Mouse (Mus musculus) neural tube, embryonic 15.5 days (tissue): Measurements from ENCODE around the gene Jak2. TPM values are rescaled to one million over a fixed set of nuclear protein-coding genes. Genes with fewer than 3 reads are reported as not detected.

Experiments used
- ATAC-seq: fragments of 200-750 bp; cut with Nextera tagmentation; 2 replicates; pipeline ENCODE4 v1.8.0; 2017; ENCODE audit warnings: mild to moderate bottlenecking, moderate TSS enrichment, moderate library complexity; ENCODE audit not compliant: low FRiP score
- H3K27ac ChIP-seq: fragments of 300-500 bp; sonication (generic); replicated peaks from 2 replicates; pipeline ENCODE4 v1.5.1; 2015; ENCODE audit warnings: mild to moderate bottlenecking, inconsistent platforms
- H3K27me3 ChIP-seq: fragments of 300-500 bp; sonication (generic); replicated peaks from 2 replicates; pipeline ENCODE4 v1.6.1; 2015; ENCODE audit warnings: inconsistent platforms
- H3K36me3 ChIP-seq: fragments of 300-500 bp; sonication (generic); 2 replicates; pipeline ENCODE4 v1.6.1; 2015; ENCODE audit warnings: inconsistent platforms
- H3K4me1 ChIP-seq: fragments of 300-500 bp; sonication (generic); 2 replicates; pipeline ENCODE4 v1.6.1; 2015; ENCODE audit warnings: inconsistent platforms
- H3K4me2 ChIP-seq: fragments of 300-500 bp; sonication (generic); 2 replicates; pipeline ENCODE4 v1.6.1; 2015; ENCODE audit warnings: inconsistent platforms, mild to moderate bottlenecking, moderate library complexity
- H3K4me3 ChIP-seq: fragments of 300-500 bp; sonication (generic); replicated peaks from 2 replicates; pipeline ENCODE4 v1.5.1; 2015; ENCODE audit warnings: mild to moderate bottlenecking, inconsistent platforms
- H3K9ac ChIP-seq: fragments of 300-500 bp; sonication (generic); replicated peaks from 2 replicates; pipeline ENCODE4 v1.6.1; 2015; ENCODE audit warnings: mild to moderate bottlenecking, inconsistent platforms
- H3K9me3 ChIP-seq: fragments of 300-500 bp; sonication (generic); replicated peaks from 2 replicates; pipeline ENCODE4 v1.6.1; 2016; ENCODE audit warnings: inconsistent platforms
- WGBS: fragments of 180-500 bp; shearing (Covaris S2); methylation state at CpG from one replicate; pipeline ENCODE4 v1.1.7; 2015; ENCODE audit warnings: mixed read lengths; 5-methylcytosine and 5-hydroxymethylcytosine counted together
- polyA plus RNA-seq: library from polyadenylated mRNA; unstranded; fragments of >200 nt; fragmentation: Nextera tagmentation; extraction: Ambion mirVana; gene quantifications from 2 replicates; pipeline ENCODE4 v1.2.1, GENCODE M21; 2015

The Jak2 gene
- polyA plus RNA-seq, 1 experiment from 2014 or later = 11.9 TPM

DNA sequence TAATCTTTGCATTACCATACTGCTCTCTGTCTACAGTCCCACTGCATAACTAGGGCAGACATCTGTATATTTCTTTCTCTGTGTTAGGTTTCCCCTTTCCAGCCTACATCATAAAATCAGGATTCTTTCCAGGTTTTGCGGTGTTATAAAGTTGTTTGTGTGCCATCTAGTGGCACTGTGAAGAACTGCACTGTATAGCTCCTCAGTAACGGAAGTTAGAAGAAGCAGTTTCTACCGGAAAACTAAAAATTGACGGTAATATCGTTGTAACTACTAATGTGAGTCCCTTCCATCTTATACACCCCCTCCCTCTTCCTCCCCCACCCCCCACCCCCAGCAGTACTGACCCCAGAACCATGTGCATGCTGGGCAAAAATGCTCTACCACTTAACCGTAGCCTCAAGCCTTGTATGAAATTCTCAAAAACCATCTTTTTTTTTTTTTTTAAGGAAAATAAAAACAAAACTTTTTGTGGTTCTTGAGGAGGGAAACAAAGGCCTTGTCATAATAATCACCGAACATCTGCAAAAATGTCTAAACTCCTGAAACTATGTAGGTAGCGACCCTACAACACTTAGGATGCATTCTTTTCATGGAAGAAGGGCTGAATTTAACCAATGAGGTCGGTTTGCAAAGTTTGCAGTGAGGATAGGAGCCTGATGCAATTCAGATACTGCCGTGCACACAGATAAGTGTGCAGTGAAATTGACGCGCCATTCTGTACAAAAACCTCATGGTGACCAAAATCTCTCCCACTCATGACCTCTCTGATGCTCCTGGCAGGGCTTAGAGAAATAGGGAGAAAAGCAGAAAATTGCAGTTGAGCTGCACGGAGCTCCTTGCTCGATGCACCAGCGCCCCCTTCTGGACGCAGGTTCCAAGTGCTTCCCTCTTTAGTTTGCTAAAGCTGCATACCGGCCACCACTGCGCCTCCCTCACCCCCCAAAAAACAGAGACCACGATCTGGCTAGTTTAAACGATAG, 103.6 kb downstream of the Jak2 start:
- peak overlapping the region; percentile 56 for H3K4me2 ChIP-seq
- peak; percentile 73 for ATAC-seq
- 7% methylated on average over 20 of the region's 20 CpGs for WGBS
- H3K36me3 ChIP-seq = peaks cover 20% of the 10 kb centered on the region
- no peaks in the 10 kb centered on the region for H3K9me3 ChIP-seq
- peak overlapping the region; percentile 23; the same call in 1 of the 2 replicates for H3K27ac ChIP-seq
- no peak overlapping the region; the same call in 1 of the 2 replicates for H3K9ac ChIP-seq
- no peaks in the 10 kb centered on the region for H3K27me3 ChIP-seq
- H3K4me1 ChIP-seq = peaks cover 17% of the 10 kb centered on the region
- peak overlapping the region; percentile 29 for H3K4me3 ChIP-seq

DNA sequence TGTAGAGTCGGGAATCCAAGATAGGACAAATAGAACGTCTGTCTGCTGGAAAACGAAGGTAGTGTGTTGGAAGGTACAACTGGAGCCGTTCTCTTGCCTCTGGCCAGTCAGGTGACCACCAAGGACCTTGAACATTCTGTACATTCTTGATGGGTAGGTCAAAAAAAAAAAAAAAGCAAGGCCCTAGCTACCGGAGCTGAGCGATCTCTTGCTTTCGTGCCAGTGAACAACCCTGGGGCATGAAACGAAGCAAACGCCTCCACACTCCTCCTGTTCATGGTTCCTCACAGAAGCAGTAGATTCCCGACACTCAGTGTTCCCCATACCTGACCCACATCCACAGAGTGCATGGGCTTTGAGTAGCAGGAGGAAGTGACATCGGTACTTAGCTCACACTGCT, 104.7 kb downstream of the Jak2 start:
- no peak for ATAC-seq
- peaks cover 16% of the 10 kb centered on the region for H3K36me3 ChIP-seq
- no peak overlapping the region for H3K4me2 ChIP-seq
- H3K9ac ChIP-seq = no peak overlapping the region
- peaks cover 27% of the 10 kb centered on the region for H3K4me1 ChIP-seq
- H3K27ac ChIP-seq = no peak overlapping the region
- H3K9me3 ChIP-seq = no peaks in the 10 kb centered on the region
- WGBS = 91% methylated on average over 11 of the region's 11 CpGs
- no peak overlapping the region for H3K4me3 ChIP-seq
- no peaks in the 10 kb centered on the region for H3K27me3 ChIP-seq

DNA sequence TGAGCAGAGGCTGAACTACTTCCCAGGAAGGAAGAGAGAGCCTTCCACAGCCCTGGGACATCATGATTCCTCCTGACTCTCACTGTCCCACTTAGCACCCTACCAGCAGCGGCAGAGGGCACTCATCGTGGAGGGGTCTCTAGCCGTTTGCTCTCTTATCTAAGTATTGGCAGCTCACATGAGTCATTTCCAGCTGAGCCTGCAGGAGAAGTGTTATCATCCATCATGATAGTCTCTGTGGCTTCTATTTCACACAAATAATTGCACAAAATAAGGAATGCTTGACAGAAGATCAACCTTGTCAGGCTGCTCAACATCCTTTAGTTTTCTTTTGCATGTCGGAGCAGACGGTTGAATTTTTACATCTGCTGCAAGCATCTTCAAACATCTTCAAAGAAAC, 108.6 kb downstream of the Jak2 start:
- H3K27ac ChIP-seq = no peak overlapping the region
- H3K27me3 ChIP-seq = no peaks in the 10 kb centered on the region
- peaks cover 30% of the 10 kb centered on the region for H3K4me1 ChIP-seq
- peaks cover 16% of the 10 kb centered on the region for H3K36me3 ChIP-seq
- H3K4me2 ChIP-seq = peak overlapping the region; percentile 64; the same call in 1 of the 2 replicates
- no peak for ATAC-seq
- H3K4me3 ChIP-seq = no peak overlapping the region
- no peak overlapping the region for H3K9ac ChIP-seq
- 87% methylated on average over 5 of the region's 5 CpGs for WGBS
- H3K9me3 ChIP-seq = no peaks in the 10 kb centered on the region

DNA sequence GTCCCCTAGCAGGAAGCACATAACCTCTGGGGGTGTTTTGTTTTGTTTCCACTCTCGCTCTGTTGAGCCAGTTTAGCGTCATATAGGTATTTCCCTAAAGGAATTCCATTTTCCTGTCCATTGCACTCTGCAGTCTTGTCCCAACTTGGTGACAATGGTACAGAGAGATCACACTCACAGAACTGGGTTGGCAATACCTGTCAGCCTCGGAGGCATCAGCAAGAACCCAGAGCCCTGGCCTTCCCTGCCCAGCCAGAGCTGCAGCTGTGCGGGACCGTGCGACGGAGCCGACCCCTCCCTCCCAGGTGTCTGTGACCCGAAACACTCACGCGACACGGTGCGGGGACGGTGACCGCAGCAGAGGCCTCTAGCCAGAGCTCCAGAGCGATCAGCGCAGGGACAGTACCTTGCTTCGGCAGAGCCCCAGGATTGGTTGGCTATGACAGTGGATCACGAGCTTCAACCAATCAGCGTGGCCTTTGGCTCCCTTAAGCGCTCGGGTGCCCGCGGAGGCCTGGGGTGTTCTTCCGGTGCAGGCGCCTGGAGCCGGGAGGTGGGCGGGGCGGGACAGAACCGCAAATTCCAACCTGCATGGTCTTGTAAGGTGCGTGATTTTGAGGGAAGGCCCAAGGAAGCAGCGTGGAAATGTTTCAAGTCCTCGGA, 110.0 kb downstream of the Jak2 start:
- peaks cover 16% of the 10 kb centered on the region for H3K36me3 ChIP-seq
- peak overlapping the region; percentile 76 for H3K9ac ChIP-seq
- no peaks in the 10 kb centered on the region for H3K27me3 ChIP-seq
- WGBS = 2% methylated on average over 33 of the region's 33 CpGs
- H3K27ac ChIP-seq = peak overlapping the region; percentile 84
- H3K9me3 ChIP-seq = no peaks in the 10 kb centered on the region
- H3K4me1 ChIP-seq = peaks cover 24% of the 10 kb centered on the region
- H3K4me3 ChIP-seq = peak overlapping the region; percentile 75
- ATAC-seq = peak; percentile 100
- peak overlapping the region; percentile 64 for H3K4me2 ChIP-seq

DNA sequence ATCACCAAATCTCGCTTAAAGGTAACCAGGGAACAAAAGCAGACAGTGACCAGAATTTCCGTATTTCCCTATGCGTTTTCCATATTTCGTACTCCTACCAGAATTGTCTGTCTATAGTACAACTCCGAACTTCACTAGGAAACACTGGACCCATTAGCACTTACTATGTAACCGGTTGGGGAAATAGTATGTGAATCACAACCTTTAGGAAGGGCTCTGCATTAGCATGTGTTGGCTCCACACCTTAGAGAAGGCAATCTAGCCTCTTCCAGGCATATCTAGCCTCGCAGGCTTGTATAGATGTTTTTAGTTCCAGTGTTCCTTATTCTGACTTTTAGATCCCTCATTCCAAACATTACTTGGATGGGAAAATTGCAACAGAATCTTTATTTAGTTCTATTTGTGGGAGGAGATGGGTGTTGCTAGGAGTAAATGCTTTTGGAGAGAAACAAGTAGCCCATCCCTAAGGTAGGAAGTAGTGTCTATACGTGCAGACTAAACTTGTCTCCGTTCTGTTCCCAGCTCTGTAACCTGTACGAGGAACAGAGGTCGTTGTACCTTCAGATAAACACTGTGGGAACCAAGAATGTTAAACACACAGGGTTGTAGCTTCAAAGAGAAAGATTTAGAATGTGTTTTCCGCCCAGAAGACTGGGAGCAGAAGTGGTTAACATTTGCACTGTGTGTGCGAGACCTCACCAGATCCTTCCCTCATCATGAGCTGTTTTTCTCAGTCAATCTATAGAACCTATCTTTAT, 110.7 kb downstream of the Jak2 start:
- WGBS = 49% methylated on average over 13 of the region's 13 CpGs
- ATAC-seq = peak; percentile 42
- Histone ChIP-seq H3K9me3 (no peaks in the 10 kb centered on the region), H3K4me1 (peaks cover 29% of the 10 kb centered on the region), H3K4me3 (peak overlapping the region; percentile 75), H3K9ac (peak overlapping the region; percentile 76), H3K4me2 (peak overlapping the region; percentile 64), H3K27ac (peak overlapping the region; percentile 68), H3K36me3 (peaks cover 12% of the 10 kb centered on the region), H3K27me3 (no peaks in the 10 kb centered on the region)

Other genes starting within 250 kb of the Jak2 start
- 66.1 and 69.8 TPM in 2 replicates for gene Ak3, start 203.9 kb upstream of the Jak2 start, polyA plus RNA-seq
- 41.0 and 49.0 TPM in 2 replicates for gene Rcl1, start 150.5 kb upstream of the Jak2 start, polyA plus RNA-seq
- 1.7 and 3.2 TPM in 2 replicates for gene Insl6, start 73.5 kb downstream of the Jak2 start, polyA plus RNA-seq
- gene Rln1, start 82.8 kb downstream of the Jak2 start, polyA plus RNA-seq = 3.6 and 4.5 TPM in 2 replicates
- gene Plgrkt, start 115.6 kb downstream of the Jak2 start, polyA plus RNA-seq = 75.7 and 132 TPM in 2 replicates
- gene Cd274, start 115.6 kb downstream of the Jak2 start, polyA plus RNA-seq = 0.81 and 4.5 TPM in 2 replicates
- 0.09 and 0.56 TPM in 2 replicates for gene Pdcd1lg2, start 159.1 kb downstream of the Jak2 start, polyA plus RNA-seq